Mouse (Mus musculus): ENCODE measurements around the gene Tlr13.

GRCm38 (mm10) chrX:106189356-106189755 is 46.4 kb downstream of the Tlr13 start:
- TF ChIP-seq POLR2A (IDR thresholded peaks at IDR 0.05; ENCODE audit: insufficient read depth, low read depth, low read length) (no peak), CTCF (IDR thresholded peaks at IDR 0.05; ENCODE audit: insufficient read depth, low read depth, low read length) (no peak)
